16 mouse cellular contexts compared by ENCODE assay signal in the genomic region with DNA sequence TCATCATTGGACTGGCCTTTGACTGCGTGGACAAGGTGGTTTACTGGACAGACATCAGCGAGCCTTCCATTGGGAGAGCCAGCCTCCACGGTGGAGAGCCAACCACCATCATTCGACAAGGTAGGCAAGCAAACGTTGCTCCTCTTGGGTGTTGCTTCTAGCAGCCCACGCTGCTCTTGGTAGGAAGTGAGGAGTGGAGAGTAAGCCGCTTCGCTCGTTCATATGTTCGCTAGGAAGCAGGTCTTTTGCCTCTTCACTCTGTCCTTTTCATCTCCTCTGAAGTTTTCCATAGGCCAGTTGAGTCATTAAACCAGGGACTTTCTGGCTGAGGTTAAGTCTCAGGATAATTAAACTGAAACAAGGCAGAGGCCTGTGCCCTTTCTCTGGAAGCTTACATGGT.
"Had no signal": no experiment of that assay in that cellular context is flagged by ENCODE, and none has a peak within 500 bp of the region (broad histone marks: within the 10 kb centered on the region; RNA-seq: fewer than 3 reads in every experiment).

No protein-coding gene starts in this region.

- H3K27ac ChIP-seq: limb, embryonic 10.5 days; limb, embryonic 13.5 days; liver, embryonic 12.5 days; liver, embryonic 15.5 days; macrophage; midbrain, embryonic 13.5 days; stomach, embryonic 15.5 days had no signal

- H3K9ac ChIP-seq: limb, embryonic 13.5 days; liver, embryonic 12.5 days; liver, embryonic 15.5 days; midbrain, embryonic 13.5 days; stomach, embryonic 15.5 days had no signal

- ATAC-seq: intestine, postnatal 0 days; liver, embryonic 12.5 days; midbrain, embryonic 13.5 days had no signal

- H3K9me3 ChIP-seq: limb, embryonic 10.5 days; limb, embryonic 13.5 days; liver, embryonic 12.5 days; liver, embryonic 15.5 days; midbrain, embryonic 13.5 days; stomach, embryonic 15.5 days had no signal

- H3K4me2 ChIP-seq: limb, embryonic 13.5 days; liver, embryonic 12.5 days; liver, embryonic 15.5 days; midbrain, embryonic 13.5 days; stomach, embryonic 15.5 days had no signal

- H3K27me3 ChIP-seq: limb, embryonic 13.5 days; liver, embryonic 12.5 days; liver, embryonic 15.5 days; midbrain, embryonic 13.5 days; stomach, embryonic 15.5 days had no signal

- H3K4me3 ChIP-seq: limb, embryonic 10.5 days; limb, embryonic 13.5 days; liver, embryonic 12.5 days; liver, embryonic 15.5 days; midbrain, embryonic 13.5 days; stomach, embryonic 15.5 days had no signal

- DNase-seq: kidney, adult 9 months; kidney, postnatal 36 days; liver; lung, adult 18-20 months; lung, postnatal 14 days; right cerebral cortex, postnatal 14 days; spleen, adult 18-20 months; thymus, postnatal 25 days had no signal

- H3K4me1 ChIP-seq: limb, embryonic 10.5 days; limb, embryonic 13.5 days; liver, embryonic 12.5 days; liver, embryonic 15.5 days; midbrain, embryonic 13.5 days; stomach, embryonic 15.5 days had no signal

- H3K36me3 ChIP-seq: midbrain, embryonic 13.5 days had no signal
